Mouse (Mus musculus) brown adipose tissue, adult 24 weeks (tissue): Measurements from ENCODE around the gene Arfip1. TPM values are rescaled to one million over a fixed set of nuclear protein-coding genes. Genes with fewer than 3 reads are reported as not detected.
A peak's percentile ranks its signal among the peaks of the same experiment; 100 is the strongest.
"Not testable (repeated sequence)": the region's sequence is repeated elsewhere in the genome, so short reads cannot be mapped to it uniquely, and the experiment has no call there.

Experiments
- H3K27ac ChIP-seq: fragments of 200-500 bp; replicated peaks from 2 replicates; pipeline ENCODE4 v1.5.1; 2012; ENCODE audit warnings: low read depth, mild to moderate bottlenecking, low read length
- H3K4me1 ChIP-seq: fragments of 200-500 bp; 2 replicates; pipeline ENCODE4 v1.6.1; 2012; ENCODE audit warnings: low read length, mixed read lengths; ENCODE audit not compliant: control insufficient read depth, insufficient read depth, insufficient read length
- H3K4me3 ChIP-seq: fragments of 200-500 bp; 2 replicates; pipeline ENCODE4 v1.5.1; 2012; ENCODE audit warnings: low read depth, mild to moderate bottlenecking, low read length, moderate library complexity; ENCODE audit not compliant: insufficient read depth
- polyA plus RNA-seq: library from polyadenylated mRNA; stranded (reverse); fragments of >200 nt; gene quantifications from 2 replicates; pipeline ENCODE4 v1.2.4, GENCODE M21; 2012; ENCODE audit not compliant: missing spikeins, insufficient read depth, insufficient read length

Arfip1 gene
- polyA plus RNA-seq, 1 experiment = 28.3 TPM

DNA sequence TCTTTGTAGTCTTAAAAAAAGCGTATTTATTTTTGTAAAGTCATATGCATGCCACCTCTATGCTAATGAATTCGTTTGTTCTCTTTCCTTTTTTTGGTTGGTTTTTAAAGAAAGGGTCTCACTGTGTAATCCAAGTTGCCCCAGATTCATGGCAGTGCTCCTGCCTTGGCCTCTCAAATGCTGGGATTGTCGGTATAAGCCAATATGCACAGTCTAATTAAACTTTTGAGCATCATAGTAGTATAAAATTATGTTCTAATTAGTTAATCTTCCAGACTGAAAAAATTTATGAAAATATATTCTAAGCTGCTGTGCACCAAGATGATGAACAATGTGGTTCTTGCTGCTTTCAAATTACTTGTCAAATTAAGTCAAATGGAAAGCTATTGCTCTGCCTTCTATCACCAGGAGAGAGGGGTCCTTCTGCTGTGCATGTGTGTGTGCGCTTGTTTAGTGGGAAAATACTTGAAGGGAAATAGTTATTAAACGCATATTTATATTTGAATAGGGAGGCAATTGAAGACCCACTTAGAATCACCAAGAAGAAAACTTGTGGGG, 13.3 kb upstream of the Arfip1 start:
- Histone ChIP-seq H3K27ac (no peak overlapping the region), H3K4me1 (no peaks in the 10 kb centered on the region), H3K4me3 (no peak overlapping the region)

DNA sequence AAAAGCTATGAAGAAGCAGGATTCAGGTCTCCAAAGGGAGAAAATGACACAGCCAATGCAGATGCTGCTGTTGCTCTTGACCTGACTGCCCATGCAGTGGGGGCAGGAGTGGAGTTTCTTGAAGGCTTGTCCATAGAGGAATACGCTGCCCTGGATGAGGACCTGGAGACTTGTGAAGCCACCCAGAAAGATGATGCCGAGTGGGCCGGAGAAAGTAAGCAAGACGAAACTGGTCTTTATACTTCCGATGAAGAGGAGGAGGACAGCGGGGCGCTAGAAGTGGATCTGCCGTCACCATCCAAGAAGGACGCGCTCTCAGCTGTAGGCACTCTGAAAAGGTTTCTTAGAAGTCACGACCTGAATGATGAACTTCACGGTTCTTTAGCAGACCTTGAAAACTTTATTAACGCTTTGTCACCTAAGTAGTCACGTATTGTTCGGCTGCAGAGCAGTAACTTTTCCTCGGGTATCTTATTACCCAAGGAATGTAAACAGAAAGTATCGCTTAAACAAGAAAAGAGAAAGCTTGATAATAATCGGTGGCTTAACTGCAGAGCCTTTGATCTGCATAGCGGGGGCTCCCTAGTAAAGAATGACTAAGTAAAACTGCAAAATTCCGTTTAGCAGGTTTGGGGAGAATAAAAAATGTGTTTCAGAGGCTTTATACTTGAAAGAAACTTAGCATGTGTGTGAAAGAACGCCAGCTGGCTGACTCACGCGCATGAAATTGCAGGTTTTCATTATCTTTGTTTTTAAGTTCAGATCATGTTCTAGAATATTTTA, 12.7 kb upstream of the Arfip1 start:
- no peak overlapping the region for H3K27ac ChIP-seq
- H3K4me3 ChIP-seq = peak overlapping the region; percentile 60
- no peaks in the 10 kb centered on the region for H3K4me1 ChIP-seq

DNA sequence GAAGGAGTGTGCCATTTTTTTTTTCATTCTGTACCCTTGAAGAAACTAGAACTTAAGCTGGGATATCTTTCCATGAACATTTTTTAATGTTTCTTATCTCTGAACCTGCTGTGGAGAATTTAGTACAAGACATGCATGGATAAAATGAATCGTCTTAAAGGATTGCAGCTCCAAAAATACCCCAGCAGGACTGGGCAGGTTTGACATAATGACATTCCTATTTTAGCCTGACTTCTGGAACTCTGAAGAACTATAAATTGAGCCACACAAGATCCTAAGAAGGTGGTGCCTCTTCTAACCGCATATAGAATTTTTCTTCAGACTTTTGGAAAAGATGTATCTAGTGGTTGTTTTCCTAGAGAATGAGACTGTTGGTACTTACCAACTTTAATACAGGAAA, 10.8 kb upstream of the Arfip1 start, which contains the start of gene Tigd4:
TSS of gene Tigd4 (plus strand) at position 301 of the 400 bp plus-strand sequence.
- Histone ChIP-seq H3K4me1 (no peaks in the 10 kb centered on the region), H3K4me3 (no peak within 1 kb of the TSS), H3K27ac (no peak within 1 kb of the TSS)

DNA sequence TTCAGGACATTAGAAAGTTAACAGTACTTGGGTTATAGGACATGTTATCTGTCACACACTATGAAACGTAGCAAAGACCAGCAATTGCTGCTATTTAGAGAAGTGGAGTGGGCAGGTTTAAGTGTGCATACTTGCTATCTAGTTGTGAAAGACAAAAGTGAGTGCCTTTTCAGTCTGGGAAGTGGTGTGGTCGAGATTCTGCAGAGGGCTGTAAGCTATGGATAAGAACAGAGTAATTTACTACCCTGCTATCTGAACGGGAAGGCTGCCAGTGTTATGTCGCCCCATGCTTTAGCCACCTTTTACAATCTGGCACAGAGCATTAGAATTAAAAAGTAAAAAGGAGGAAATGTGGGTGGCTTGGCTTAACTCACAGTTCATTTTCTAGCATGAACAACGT, 4.3 kb upstream of the Arfip1 start:
- Histone ChIP-seq H3K27ac (no peak overlapping the region), H3K4me3 (no peak overlapping the region), H3K4me1 (0 out of 2 replicates have a peak, but pooled peaks cover 4% of the 10 kb centered on the region)

DNA sequence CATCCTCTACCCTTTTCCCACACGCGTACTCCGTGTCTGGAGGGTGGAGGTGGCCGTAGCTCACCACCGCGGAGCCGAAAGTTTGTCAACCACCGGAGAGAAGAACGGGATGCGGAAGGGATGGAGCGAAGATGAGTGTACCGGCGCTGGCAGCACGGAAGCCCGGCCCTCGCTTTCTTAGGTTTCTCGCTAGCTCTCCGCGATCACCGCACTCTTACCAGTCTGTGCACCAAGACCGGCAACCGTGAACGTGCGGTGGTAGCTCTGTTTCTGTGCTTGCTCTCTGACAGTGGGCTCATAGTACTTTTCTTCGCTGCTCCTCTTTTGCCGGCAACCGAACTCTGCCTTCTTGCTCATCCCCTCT, 470 bp upstream of the Arfip1 start:
- Histone ChIP-seq H3K4me1 (peaks cover 7% of the 10 kb centered on the region; the same call in 1 of the 2 replicates), H3K27ac (peak overlapping the region; percentile 63)

DNA sequence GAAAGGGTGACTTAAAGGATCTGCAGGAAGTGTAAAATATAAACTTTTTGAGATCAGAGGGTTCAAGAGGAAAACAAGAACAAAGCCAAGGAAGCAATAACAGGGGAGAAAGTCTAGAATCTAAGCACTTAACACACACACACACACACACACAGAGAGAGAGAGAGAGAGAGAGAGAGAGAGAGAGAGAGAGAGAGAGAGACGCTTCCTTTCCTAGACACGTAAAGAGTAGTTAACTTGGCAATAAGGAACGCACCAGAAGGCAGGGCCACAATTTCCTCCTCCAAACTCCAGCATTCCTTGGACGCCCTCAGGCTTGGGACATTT, 766 bp downstream of the Arfip1 start:
- Histone ChIP-seq H3K4me3 (peak overlapping the region; percentile 96), H3K27ac (peak overlapping the region; percentile 67), H3K4me1 (peaks cover 7% of the 10 kb centered on the region; the same call in 1 of the 2 replicates)

More for the DNA sequence above, 470 bp upstream of the Arfip1 start:
- H3K4me3 ChIP-seq = peak overlapping the region; percentile 96

DNA sequence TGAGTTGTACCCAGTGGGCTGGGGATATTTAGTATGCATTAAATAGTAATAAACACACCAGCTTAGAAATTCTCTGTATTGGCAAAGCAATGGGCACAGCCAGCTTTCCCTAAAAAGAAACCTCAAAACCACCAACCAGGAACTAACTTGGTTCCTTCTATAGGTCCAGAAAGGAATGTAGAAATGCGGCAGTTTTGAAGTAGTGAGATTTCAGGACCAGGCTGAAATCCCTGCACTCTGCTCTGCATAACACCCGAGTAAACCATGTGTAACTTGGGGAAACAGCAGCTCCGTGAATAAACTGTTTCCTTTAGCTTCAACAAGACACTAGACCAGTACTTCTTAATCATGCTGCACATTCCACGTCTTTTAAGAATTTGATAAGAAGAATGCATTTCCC, 1.7 kb downstream of the Arfip1 start:
- Histone ChIP-seq H3K4me3 (no peak overlapping the region), H3K27ac (no peak overlapping the region), H3K4me1 (peaks cover 3% of the 10 kb centered on the region; the same call in 1 of the 2 replicates)

DNA sequence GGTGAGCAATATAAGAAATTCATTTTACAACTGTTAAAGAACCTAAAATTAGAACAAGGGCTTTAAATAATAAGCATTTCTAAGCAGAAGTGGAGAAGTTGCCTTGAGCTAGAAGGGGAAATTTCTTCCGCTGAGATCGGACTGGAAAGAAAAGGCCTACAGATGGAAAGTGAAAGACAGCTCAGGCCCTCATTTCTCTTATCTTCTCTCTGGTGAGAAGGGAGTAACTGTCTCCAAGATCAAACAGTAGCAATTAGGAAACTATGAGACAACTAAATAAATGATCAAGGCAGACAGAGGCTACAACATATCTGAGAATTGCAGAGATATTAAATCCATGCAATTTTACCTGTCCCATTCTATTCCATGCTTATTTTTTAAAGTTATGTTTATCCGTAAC, 11.9 kb downstream of the Arfip1 start:
- H3K4me1 ChIP-seq = peaks cover 5% of the 10 kb centered on the region
- no peak overlapping the region for H3K4me3 ChIP-seq
- H3K27ac ChIP-seq = no peak overlapping the region

DNA sequence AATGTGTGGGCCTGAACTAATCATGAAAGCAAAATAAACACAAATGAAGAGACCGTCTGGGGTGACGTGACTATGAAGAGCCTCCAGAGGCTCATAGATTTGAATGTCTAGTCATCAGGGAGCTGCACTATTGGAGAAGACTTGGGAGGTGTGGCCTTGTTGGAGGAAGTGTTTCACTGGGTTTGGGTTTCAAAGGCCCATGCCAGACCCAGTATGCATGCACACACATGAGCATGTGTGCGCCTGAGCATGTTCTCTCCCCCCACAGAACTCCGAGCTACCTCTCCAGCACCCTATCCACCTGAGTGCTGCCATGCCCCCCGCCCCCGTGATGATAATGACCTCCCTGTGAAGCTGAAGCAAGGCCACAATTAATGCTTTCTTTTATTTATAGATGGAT, 12.8 kb downstream of the Arfip1 start:
- Histone ChIP-seq H3K4me3 (no peak overlapping the region), H3K4me1 (peaks cover 5% of the 10 kb centered on the region), H3K27ac (no peak overlapping the region)

DNA sequence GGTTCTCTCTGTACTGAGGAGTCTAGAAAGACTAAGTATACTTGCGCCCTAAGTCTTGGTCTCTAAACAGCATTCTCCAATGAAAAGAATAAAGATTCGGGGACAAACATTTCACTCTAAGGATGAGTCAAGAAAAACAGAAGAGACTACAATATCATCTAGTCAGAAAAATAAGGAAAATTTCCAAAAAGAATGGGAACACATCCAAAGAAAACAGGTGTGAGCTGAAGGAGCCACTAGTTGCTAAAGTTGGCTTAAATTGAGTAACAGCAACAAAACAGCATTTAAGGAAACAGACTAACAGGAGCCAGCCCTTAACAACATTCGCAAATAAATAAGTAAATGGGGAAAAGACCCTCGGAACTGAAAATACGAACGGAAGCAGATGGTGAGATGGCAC, 13.9 kb downstream of the Arfip1 start:
- Histone ChIP-seq H3K4me1 (peaks cover 5% of the 10 kb centered on the region), H3K4me3 (no peak overlapping the region), H3K27ac (no peak overlapping the region)

DNA sequence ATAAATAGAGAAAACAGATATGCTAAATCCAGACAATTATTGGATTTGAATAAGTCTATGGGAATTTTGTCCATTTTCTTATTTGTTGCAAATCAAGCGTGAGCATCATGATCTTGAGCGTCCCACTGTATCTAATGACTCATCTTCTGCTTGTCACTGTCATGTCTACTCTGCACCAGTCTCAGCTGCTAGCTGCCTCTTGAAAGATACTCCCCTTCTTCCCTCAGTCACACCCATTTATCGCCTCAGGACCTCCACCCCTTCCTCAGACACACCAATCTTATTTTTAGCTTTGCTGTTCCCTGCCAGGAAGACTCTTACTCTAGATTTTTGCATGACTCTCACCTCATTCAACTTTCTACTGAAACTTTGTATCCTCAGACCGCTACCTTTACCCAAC, 19.0 kb downstream of the Arfip1 start:
- Histone ChIP-seq H3K4me3 (no peak overlapping the region), H3K4me1 (peaks cover 8% of the 10 kb centered on the region), H3K27ac (no peak overlapping the region)

DNA sequence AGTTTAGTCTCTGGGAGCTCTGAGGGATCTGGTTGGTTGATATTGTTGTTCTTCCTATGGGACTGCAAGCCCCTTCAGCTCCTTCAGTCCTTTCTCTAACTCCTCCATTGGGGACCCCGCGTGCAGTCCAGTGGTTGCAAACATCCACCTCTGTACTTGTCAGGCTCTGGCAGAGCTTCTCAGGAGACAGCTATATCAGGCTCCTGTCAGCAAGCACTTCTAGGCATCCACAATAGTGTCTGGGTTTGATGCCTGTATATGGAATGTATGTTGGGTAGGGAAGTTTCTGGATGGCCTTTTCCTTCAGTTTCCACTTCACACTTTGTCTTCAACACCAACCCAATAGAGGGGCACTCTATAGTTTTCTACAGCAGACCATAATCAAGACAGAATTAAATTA, 19.5 kb downstream of the Arfip1 start:
- H3K4me1 ChIP-seq = peaks cover 12% of the 10 kb centered on the region
- not testable (repeated sequence) for H3K4me3 ChIP-seq, H3K27ac ChIP-seq

DNA sequence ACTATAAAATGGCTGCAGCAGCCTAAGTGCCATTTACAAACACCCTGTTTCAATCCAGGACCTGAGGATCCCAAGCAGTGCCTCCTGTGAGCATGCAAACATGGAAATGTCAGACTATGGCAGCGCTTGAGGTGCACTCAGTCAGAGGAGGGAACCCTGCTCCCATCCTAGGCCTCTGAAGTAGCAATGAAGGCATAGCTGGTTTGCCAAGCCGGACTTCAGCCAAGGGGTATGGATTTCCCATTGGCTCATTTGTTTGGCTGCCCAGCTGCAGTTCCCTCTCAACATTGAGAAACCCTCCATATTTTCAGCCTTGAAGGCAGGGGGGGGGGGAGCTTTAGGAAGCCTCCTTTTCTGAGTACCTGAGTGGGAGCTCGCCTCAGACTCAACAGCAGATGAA, 24.1 kb downstream of the Arfip1 start:
- no peak overlapping the region for H3K4me3 ChIP-seq
- H3K4me1 ChIP-seq = peaks cover 12% of the 10 kb centered on the region
- H3K27ac ChIP-seq = no peak overlapping the region

DNA sequence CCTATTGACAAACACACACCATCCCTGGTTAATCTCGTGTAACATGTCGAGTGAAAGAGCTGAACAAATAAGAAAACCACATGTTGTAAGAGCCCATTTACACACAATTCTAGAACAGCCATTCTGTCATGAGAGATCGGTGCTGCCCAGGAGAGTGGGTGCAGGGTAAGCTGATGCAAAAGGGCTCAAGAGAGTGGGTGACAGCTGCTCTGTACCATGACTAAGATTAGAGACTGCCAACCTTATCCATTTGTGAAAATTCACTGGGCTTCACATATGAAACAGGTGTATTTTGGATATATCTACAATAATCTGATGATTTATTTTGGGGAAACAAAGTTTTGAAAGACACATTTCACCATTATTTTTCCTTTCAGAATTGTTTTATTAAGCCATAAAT, 26.6 kb downstream of the Arfip1 start:
- Histone ChIP-seq H3K4me1 (peaks cover 10% of the 10 kb centered on the region; the same call in 1 of the 2 replicates), H3K4me3 (no peak overlapping the region), H3K27ac (no peak overlapping the region)

DNA sequence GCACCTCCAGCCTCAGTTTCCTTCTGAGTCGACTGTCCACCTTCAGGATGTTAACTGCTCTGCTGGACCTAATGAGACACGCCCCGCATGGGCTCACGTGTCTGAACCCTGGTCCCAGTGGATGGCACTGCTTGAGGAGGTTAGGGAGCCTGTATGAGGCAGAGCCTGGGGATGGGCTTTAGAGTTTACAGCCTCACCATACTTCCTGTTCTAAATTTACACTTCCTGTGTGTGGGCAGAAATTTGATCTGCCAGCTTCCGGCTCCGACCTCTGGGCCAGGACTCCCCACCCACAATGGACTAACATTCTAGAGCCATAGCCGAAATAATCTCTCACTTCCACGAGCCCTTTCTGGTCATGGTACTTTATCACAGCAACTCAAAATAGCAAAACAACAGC, 35.2 kb downstream of the Arfip1 start:
- Histone ChIP-seq H3K27ac (no peak overlapping the region), H3K4me1 (peaks cover 8% of the 10 kb centered on the region; the same call in 1 of the 2 replicates), H3K4me3 (no peak overlapping the region)

DNA sequence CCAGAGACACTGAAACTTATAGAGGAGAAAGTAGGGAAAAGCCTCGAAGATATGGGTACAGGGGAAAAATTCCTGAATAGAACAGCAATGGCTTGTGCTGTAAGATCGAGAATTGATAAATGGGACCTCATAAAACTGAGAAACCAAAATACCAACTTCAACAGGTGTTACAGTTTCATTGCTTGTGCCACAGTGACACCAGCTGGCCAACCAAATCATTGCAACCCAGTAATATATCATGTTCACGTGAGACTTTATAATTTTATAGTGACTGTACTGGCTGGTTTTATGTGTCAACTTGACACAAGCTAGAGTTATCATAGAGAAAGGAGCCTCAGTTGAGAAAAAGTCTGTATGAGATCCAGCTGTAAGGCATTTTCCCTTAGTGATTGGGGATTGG, 40.0 kb downstream of the Arfip1 start:
- not testable (repeated sequence) for H3K27ac ChIP-seq, H3K4me1 ChIP-seq, H3K4me3 ChIP-seq
